Mouse (Mus musculus): Measurements from ENCODE around the gene Muc5ac.

Muc5ac gene

DNA sequence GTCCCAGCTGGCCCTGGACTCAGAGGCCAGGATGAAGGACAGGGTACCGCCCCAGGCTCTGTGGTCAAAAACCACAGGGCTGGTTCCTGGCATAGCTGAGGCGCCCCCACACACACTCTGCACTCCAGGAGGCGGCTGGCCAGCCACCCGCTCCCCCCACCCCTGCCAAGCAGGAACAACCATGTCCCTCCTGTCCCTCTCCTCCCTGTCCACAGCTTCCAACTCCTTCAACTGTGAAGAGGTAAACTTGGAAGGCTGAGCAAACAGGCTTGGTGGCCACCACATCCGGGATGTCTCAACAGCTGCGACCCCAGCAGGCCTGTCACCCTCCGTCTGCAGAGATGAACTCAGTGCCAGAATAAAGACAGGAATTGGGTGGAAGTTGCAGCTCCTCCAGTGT lies 47.2 kb downstream of the Muc5ac start:
- no peak for DNase-seq (ENCODE audit: low spot score)

- no peak for DNase-seq (ENCODE audit: low spot score)
These were observed 47.7 kb downstream of the Muc5ac start for GRCm38 (mm10) chr7:141836423-141836822.

- no peak for DNase-seq (ENCODE audit: low spot score)
These were observed 50.0 kb downstream of the Muc5ac start, which contains the start of gene Muc5b for GRCm38 (mm10) chr7:141838779-141839178. Muc5b (plus strand) TSS chr7:141839070.

GRCm38 (mm10) chr7:141840354-141840753 lies 51.6 kb downstream of the Muc5ac start:
- no peak for DNase-seq (ENCODE audit: low spot score)

GRCm38 (mm10) chr7:141861046-141861445 lies 72.3 kb downstream of the Muc5ac start:
- no peak for DNase-seq (ENCODE audit: low spot score)
